Mouse (Mus musculus): ENCODE measurements at regions not wholly inside any gene's neighbourhood (a gene's known extent, or its start where the extent isn't known, plus 50 kb on each side); places are given as distances from the start of the nearest gene placed in this dataset.

DNA sequence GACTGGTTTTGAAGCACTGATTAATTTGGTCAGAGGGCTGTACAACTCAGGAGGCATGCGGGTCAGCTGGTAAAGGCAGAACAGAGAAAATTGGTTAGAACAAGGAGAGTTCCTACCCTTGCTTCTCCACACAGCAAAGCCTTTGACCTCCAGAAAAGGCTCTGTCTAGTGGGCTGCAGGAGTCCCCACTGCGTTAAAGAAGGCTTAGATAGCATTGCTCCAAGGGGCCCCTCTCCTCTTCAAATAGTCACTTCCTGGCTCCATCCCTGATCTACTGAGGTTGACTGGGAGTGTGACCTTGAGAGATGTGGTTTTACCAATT, 118.6 kb downstream of the Sem1 start:
- TF ChIP-seq GATA1 (IDR thresholded peaks at IDR 0.05; ENCODE audit: borderline replicate concordance, low read length) (no peak), FLI1 (IDR thresholded peaks at IDR 0.05; ENCODE audit: low read length) (no peak)

Measured in megakaryocyte, embryonic 14.5 days (primary cell).